In the genomic region with DNA sequence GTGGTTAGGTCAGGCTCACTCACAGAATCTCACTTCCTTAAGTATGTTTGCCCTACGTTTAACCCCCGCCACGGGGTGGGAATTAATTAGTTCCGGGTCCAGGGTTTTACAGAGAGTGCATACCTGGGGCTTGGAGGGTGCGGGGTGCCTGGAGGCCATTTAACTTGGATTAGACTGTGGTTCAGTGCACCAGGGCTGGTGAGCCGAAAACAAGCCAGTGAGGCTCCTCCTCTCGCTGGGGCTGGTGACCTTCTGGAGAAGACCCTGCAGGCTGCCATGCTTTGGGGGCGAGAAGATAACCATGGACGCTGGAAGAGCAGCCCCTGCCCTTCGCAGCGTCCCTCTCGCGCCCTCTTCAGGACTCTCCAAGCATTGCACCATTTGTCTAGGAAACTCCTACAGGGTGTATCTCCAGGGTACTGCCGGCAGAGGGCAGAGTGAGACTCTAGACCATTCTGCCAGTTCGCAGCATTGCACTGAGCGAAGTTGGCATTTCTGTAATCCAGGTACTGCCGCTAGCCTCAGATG, we compare ENCODE assay signal across 9 mouse cellular contexts. TPM values are rescaled to one million over a fixed set of nuclear protein-coding genes. Genes with fewer than 3 reads are reported as not detected.
DNase-seq lines count a peak whose midpoint lies in the region; ATAC-seq lines count a peak whose summit lies in the region.
"Had no signal": no experiment of that assay in that cellular context is flagged by ENCODE, and none has a peak within 500 bp of the region (broad histone marks: within the 10 kb centered on the region; RNA-seq: fewer than 3 reads in every experiment).

No protein-coding gene starts in this region.

- H3K27ac ChIP-seq in liver, embryonic 12.5 days: no peak overlapping the region
- no peak overlapping the region for H3K27ac ChIP-seq in embryonic facial prominence, embryonic 13.5 days
- no peak overlapping the region for H3K27ac ChIP-seq in midbrain, embryonic 11.5 days (ENCODE audit: low read depth, low read length)
- H3K27ac ChIP-seq: embryonic facial prominence, embryonic 15.5 days had no signal

- H3K4me1 ChIP-seq in liver, embryonic 12.5 days: no peaks in the 10 kb centered on the region
- H3K4me1 ChIP-seq in embryonic facial prominence, embryonic 13.5 days: no peaks in the 10 kb centered on the region; the same call in 1 of the 2 replicates
- no peaks in the 10 kb centered on the region for H3K4me1 ChIP-seq in midbrain, embryonic 11.5 days (ENCODE audit: control insufficient read depth, insufficient read depth, low read length)
- H3K4me1 ChIP-seq: embryonic facial prominence, embryonic 15.5 days had no signal

- no peaks in the 10 kb centered on the region for H3K36me3 ChIP-seq in liver, embryonic 12.5 days
- no peaks in the 10 kb centered on the region for H3K36me3 ChIP-seq in embryonic facial prominence, embryonic 13.5 days
- H3K36me3 ChIP-seq in midbrain, embryonic 11.5 days (ENCODE audit: control insufficient read depth, insufficient read depth, low read length): no peaks in the 10 kb centered on the region
- H3K36me3 ChIP-seq: embryonic facial prominence, embryonic 15.5 days had no signal

- no peak overlapping the region for H3K9ac ChIP-seq in liver, embryonic 12.5 days
- no peak overlapping the region for H3K9ac ChIP-seq in embryonic facial prominence, embryonic 13.5 days
- H3K9ac ChIP-seq in midbrain, embryonic 11.5 days (ENCODE audit: low read length): no peak overlapping the region
- H3K9ac ChIP-seq: embryonic facial prominence, embryonic 15.5 days had no signal

- peak; percentile 60 for DNase-seq in liver
- DNase-seq in adrenal gland, postnatal 36 days: peak; percentile 67 to 73
- DNase-seq in hindlimb bud, embryonic 11.5 days (ENCODE audit: extremely low spot score, low read depth, low spot score): peak; percentile 20
- peak; percentile 64 to 75 for DNase-seq in left cerebral cortex, adult 18-20 months (ENCODE audit: low spot score in 2 of 2)
- DNase-seq in midbrain, embryonic 11.5 days (ENCODE audit: low spot score, missing footprints): peak; percentile 97
- peak; percentile 6 to 11 for DNase-seq in thymus, adult 18-20 months

- H3K9me3 ChIP-seq in liver, embryonic 12.5 days (replicated peaks): no peaks in the 10 kb centered on the region
- H3K9me3 ChIP-seq in embryonic facial prominence, embryonic 13.5 days: no peaks in the 10 kb centered on the region
- no peaks in the 10 kb centered on the region for H3K9me3 ChIP-seq in midbrain, embryonic 11.5 days (ENCODE audit: control insufficient read depth, low read length)
- H3K9me3 ChIP-seq: embryonic facial prominence, embryonic 15.5 days had no signal

- ATAC-seq in liver, embryonic 12.5 days: no peak
- no peak for ATAC-seq in embryonic facial prominence, embryonic 13.5 days (ENCODE audit: insufficient number of reproducible peaks, insufficient read depth, low FRiP score, low TSS enrichment, low read depth)
- peak; percentile 51 for ATAC-seq in midbrain, embryonic 11.5 days (ENCODE audit: low FRiP score)

- H3K27me3 ChIP-seq in liver, embryonic 12.5 days (replicated peaks): no peaks in the 10 kb centered on the region
- H3K27me3 ChIP-seq in embryonic facial prominence, embryonic 13.5 days: no peaks in the 10 kb centered on the region
- H3K27me3 ChIP-seq in midbrain, embryonic 11.5 days (ENCODE audit: control insufficient read depth, insufficient read depth, low read length): no peaks in the 10 kb centered on the region
- H3K27me3 ChIP-seq: embryonic facial prominence, embryonic 15.5 days had no signal

- H3K4me3 ChIP-seq in liver, embryonic 12.5 days: no peak overlapping the region
- no peak overlapping the region for H3K4me3 ChIP-seq in embryonic facial prominence, embryonic 13.5 days
- H3K4me3 ChIP-seq in midbrain, embryonic 11.5 days (ENCODE audit: low read depth, low read length): no peak overlapping the region
- H3K4me3 ChIP-seq: embryonic facial prominence, embryonic 15.5 days had no signal

- no peak overlapping the region for H3K4me2 ChIP-seq in liver, embryonic 12.5 days
- 0 out of 2 replicates have a peak overlapping the region, but pooled peaks have one; percentile 14 for H3K4me2 ChIP-seq in embryonic facial prominence, embryonic 13.5 days
- H3K4me2 ChIP-seq in midbrain, embryonic 11.5 days: no peak overlapping the region
- H3K4me2 ChIP-seq: embryonic facial prominence, embryonic 15.5 days had no signal

- WGBS in liver, embryonic 12.5 days (ENCODE audit: insufficient replicate concordance): 28% methylated on average over 17 of the region's 17 CpGs
- 21% methylated on average over 17 of the region's 17 CpGs for WGBS in embryonic facial prominence, embryonic 13.5 days
- 25% methylated on average over 17 of the region's 17 CpGs for WGBS in midbrain, embryonic 11.5 days

RNA-seq across cellular contexts. Expression of a gene that starts 28.4 kb away (rescaled TPM):
- 0.46 and 0.73 TPM in 2 replicates for polyA plus RNA-seq in liver, embryonic 12.5 days (2016; fragmentation: Nextera tagmentation; extraction: Ambion mirVana)
- 100 to 1,000 TPM; 111 to 184 TPM for total RNA-seq in adrenal gland, postnatal 36 days (2021)
- 9.7 and 11.5 TPM in 2 replicates for polyA plus RNA-seq in embryonic facial prominence, embryonic 13.5 days (2015; fragmentation: Nextera tagmentation; extraction: Ambion mirVana)
- 100 to 1,000 TPM in 1 of 2 experiments, 10 to 100 TPM in 1; 94.0 to 110 TPM for total RNA-seq in left cerebral cortex, adult 18-20 months (2021)
- 20.0 and 20.1 TPM in 2 replicates for polyA plus RNA-seq in midbrain, embryonic 11.5 days (2014; fragmentation: Nextera tagmentation; extraction: Ambion mirVana)

Comparison
In these comparisons a context has a peak if more than half of its experiments do, and no peak if none do; other contexts are left out.
1. DNase-seq: peak in every context shown above with its lines; median percentile 97 in midbrain, embryonic 11.5 days; 70 in adrenal gland, postnatal 36 days; 70 in left cerebral cortex, adult 18-20 months; 60 in liver; 20 in hindlimb bud, embryonic 11.5 days; 8 in thymus, adult 18-20 months.